Mouse (Mus musculus) embryonic facial prominence, embryonic 10.5 days (tissue): ENCODE results near the gene Ing1. TPM values are rescaled to one million over a fixed set of nuclear protein-coding genes. Genes with fewer than 3 reads are reported as not detected.

Experiments
- DNase-seq: peaks from one replicate; pipeline ENCODE4 v3.0.0-alpha.2; 2017; ENCODE audit warnings: low spot score
- H3K27ac ChIP-seq: fragments of 300-500 bp; sonication (generic); replicated peaks from 2 replicates; pipeline ENCODE4 v1.5.1; 2016; ENCODE audit warnings: mild to moderate bottlenecking
- H3K27me3 ChIP-seq: fragments of 300-500 bp; sonication (generic); replicated peaks from 2 replicates; pipeline ENCODE4 v1.6.1; 2016; ENCODE audit warnings: low read depth, mild to moderate bottlenecking; ENCODE audit not compliant: poor library complexity, severe bottlenecking
- H3K36me3 ChIP-seq: fragments of 300-500 bp; sonication (generic); replicated peaks from 2 replicates; pipeline ENCODE4 v1.6.1; 2016; ENCODE audit warnings: mild to moderate bottlenecking, moderate library complexity
- H3K4me1 ChIP-seq: fragments of 300-500 bp; sonication (generic); 2 replicates; pipeline ENCODE4 v1.6.1; 2016
- H3K4me3 ChIP-seq: fragments of 300-500 bp; sonication (generic); 2 replicates; pipeline ENCODE4 v1.5.1; 2016; ENCODE audit warnings: mild to moderate bottlenecking, moderate library complexity
- H3K9me3 ChIP-seq: fragments of 300-500 bp; sonication (generic); 2 replicates; pipeline ENCODE4 v1.6.1; 2016; ENCODE audit warnings: mild to moderate bottlenecking
- WGBS: fragments of 180-500 bp; shearing (Covaris S2); methylation state at CpG from one replicate; pipeline ENCODE4 v1.1.7; 2016; 5-methylcytosine and 5-hydroxymethylcytosine counted together
- polyA plus RNA-seq: library from polyadenylated mRNA; unstranded; fragments of >200 nt; fragmentation: Nextera tagmentation; extraction: Ambion mirVana; gene quantifications from 2 replicates; pipeline ENCODE4 v1.2.1, GENCODE M21; 2016

The Ing1 gene
- polyA plus RNA-seq, 1 experiment from 2014 or later = 32.6 TPM

DNA sequence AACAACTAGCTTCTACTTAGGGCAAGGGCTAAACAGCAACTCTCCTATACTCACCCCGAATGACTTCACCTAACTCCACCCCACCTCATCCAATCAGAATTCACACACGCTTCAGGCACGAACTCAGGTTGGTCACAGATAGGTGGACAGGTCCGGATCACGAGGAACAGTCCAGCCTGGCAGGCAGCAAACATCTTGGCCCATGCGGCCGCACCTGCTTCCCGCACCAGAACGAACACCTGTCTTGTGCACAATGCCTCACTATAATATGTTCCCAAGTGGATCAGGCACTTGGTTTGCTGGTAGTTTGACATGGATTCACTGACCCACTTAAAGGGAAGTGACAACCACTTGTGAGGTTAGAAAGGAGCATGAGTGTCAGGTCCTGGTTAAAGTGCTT, 53.5 kb downstream of the Ing1 start:
- no peak overlapping the region for H3K27ac ChIP-seq
- H3K36me3 ChIP-seq = peaks cover 87% of the 10 kb centered on the region
- WGBS = 97% methylated on average over 9 of the region's 9 CpGs
- no peak for DNase-seq
- H3K4me1 ChIP-seq = no peaks in the 10 kb centered on the region
- no peak overlapping the region for H3K4me3 ChIP-seq
- H3K9me3 ChIP-seq = peaks cover 6% of the 10 kb centered on the region; the same call in 1 of the 2 replicates
- H3K27me3 ChIP-seq = no peaks in the 10 kb centered on the region

Other genes starting within 250 kb of the Ing1 start
- gene Col4a2, start 242.8 kb upstream of the Ing1 start, polyA plus RNA-seq = 51.8 and 54.7 TPM in 2 replicates
- gene Col4a1, start 242.7 kb upstream of the Ing1 start, polyA plus RNA-seq = 128 and 138 TPM in 2 replicates
- 1.4 and 2.5 TPM in 2 replicates for gene Rab20, start 76.9 kb upstream of the Ing1 start, polyA plus RNA-seq
- 106 and 114 TPM in 2 replicates for gene Naxd, start 58.1 kb upstream of the Ing1 start, polyA plus RNA-seq
- gene Cars2, start 4.8 kb upstream of the Ing1 start, polyA plus RNA-seq = 17.9 and 18.6 TPM in 2 replicates
- 121 and 133 TPM in 2 replicates for gene Ankrd10, start 80.2 kb downstream of the Ing1 start, polyA plus RNA-seq
- gene 1700016D06Rik, start 145.5 kb downstream of the Ing1 start, polyA plus RNA-seq = 0.11 TPM in 1 of 2 replicates, not detected in the other
- 50.3 and 55.1 TPM in 2 replicates for gene Arhgef7, start 172.2 kb downstream of the Ing1 start, polyA plus RNA-seq